Mouse (Mus musculus): ENCODE measurements around the gene Nipal4. TPM values are rescaled to one million over a fixed set of nuclear protein-coding genes. Genes with fewer than 3 reads are reported as not detected.
A peak's percentile ranks its signal among the peaks of the same experiment; 100 is the strongest.
"Not testable (repeated sequence)": the region's sequence is repeated elsewhere in the genome, so short reads cannot be mapped to it uniquely, and the experiment has no call there.

The Nipal4 gene
- total RNA-seq (2015; ENCODE audit: low replicate concordance) = not detected in 2 replicates
- total RNA-seq (2017; ENCODE audit: low replicate concordance) = not detected in 2 replicates

- no peak for ATAC-seq (replicated peaks; ENCODE audit: low FRiP score, poor library complexity, severe bottlenecking)
Measured at GRCm38 (mm10) chr11:46165866-46166585, at the start of gene Nipal4. Gene Nipal4 (minus strand): TSS chr11:46166508.

- peak; percentile 78 for ATAC-seq (replicated peaks; ENCODE audit: low FRiP score, poor library complexity, severe bottlenecking)
Measured at GRCm38 (mm10) chr11:46215354-46215753, 49.0 kb upstream of the Nipal4 start.

- no peak for ATAC-seq (replicated peaks; ENCODE audit: low FRiP score, poor library complexity, severe bottlenecking)
Measured at GRCm38 (mm10) chr11:46214368-46215230, 48.3 kb upstream of the Nipal4 start.

GRCm38 (mm10) chr11:46213844-46214243 lies 47.5 kb upstream of the Nipal4 start:
- no peak for ATAC-seq (replicated peaks; ENCODE audit: low FRiP score, poor library complexity, severe bottlenecking)

GRCm38 (mm10) chr11:46211858-46212257 lies 45.5 kb upstream of the Nipal4 start:
- no peak for ATAC-seq (replicated peaks; ENCODE audit: low FRiP score, poor library complexity, severe bottlenecking)

GRCm38 (mm10) chr11:46209884-46210283 lies 43.6 kb upstream of the Nipal4 start:
- ATAC-seq (replicated peaks; ENCODE audit: low FRiP score, poor library complexity, severe bottlenecking) = no peak

GRCm38 (mm10) chr11:46205639-46206409 lies 39.5 kb upstream of the Nipal4 start:
- ATAC-seq (replicated peaks; ENCODE audit: low FRiP score, poor library complexity, severe bottlenecking) = no peak

GRCm38 (mm10) chr11:46204841-46205240 lies 38.5 kb upstream of the Nipal4 start:
- ATAC-seq (replicated peaks; ENCODE audit: low FRiP score, poor library complexity, severe bottlenecking) = no peak

GRCm38 (mm10) chr11:46202547-46202887 lies 36.2 kb upstream of the Nipal4 start:
- ATAC-seq (replicated peaks; ENCODE audit: low FRiP score, poor library complexity, severe bottlenecking) = no peak

- ATAC-seq (replicated peaks; ENCODE audit: low FRiP score, poor library complexity, severe bottlenecking) = no peak
Measured at GRCm38 (mm10) chr11:46201636-46202546, 35.6 kb upstream of the Nipal4 start.

GRCm38 (mm10) chr11:46200664-46201063 lies 34.4 kb upstream of the Nipal4 start:
- no peak for ATAC-seq (replicated peaks; ENCODE audit: low FRiP score, poor library complexity, severe bottlenecking)

GRCm38 (mm10) chr11:46194175-46194574 lies 27.9 kb upstream of the Nipal4 start:
- no peak for ATAC-seq (replicated peaks; ENCODE audit: low FRiP score, poor library complexity, severe bottlenecking)

GRCm38 (mm10) chr11:46188283-46188682 lies 22.0 kb upstream of the Nipal4 start:
- ATAC-seq (replicated peaks; ENCODE audit: low FRiP score, poor library complexity, severe bottlenecking) = no peak

- ATAC-seq (replicated peaks; ENCODE audit: low FRiP score, poor library complexity, severe bottlenecking) = no peak
Measured at GRCm38 (mm10) chr11:46185486-46185885, 19.2 kb upstream of the Nipal4 start.

- no peak for ATAC-seq (replicated peaks; ENCODE audit: low FRiP score, poor library complexity, severe bottlenecking)
Measured at GRCm38 (mm10) chr11:46184946-46185345, 18.6 kb upstream of the Nipal4 start.

- ATAC-seq (replicated peaks; ENCODE audit: low FRiP score, poor library complexity, severe bottlenecking) = not testable (repeated sequence)
Measured at GRCm38 (mm10) chr11:46182031-46182430, 15.7 kb upstream of the Nipal4 start.

GRCm38 (mm10) chr11:46177246-46178043 lies 11.1 kb upstream of the Nipal4 start:
- no peak for ATAC-seq (replicated peaks; ENCODE audit: low FRiP score, poor library complexity, severe bottlenecking)

- no peak for ATAC-seq (replicated peaks; ENCODE audit: low FRiP score, poor library complexity, severe bottlenecking)
Measured at GRCm38 (mm10) chr11:46176155-46176554, 9.8 kb upstream of the Nipal4 start.

Data from erythroid progenitor cell, adult 5-6 weeks (primary cell).